Mouse (Mus musculus) adrenal gland, postnatal 14 days (tissue): ENCODE results near the gene Pakap. TPM values are rescaled to one million over a fixed set of nuclear protein-coding genes. Genes with fewer than 3 reads are reported as not detected.
A peak's percentile ranks its signal among the peaks of the same experiment; 100 is the strongest.

Source experiments
- DNase-seq: peaks from one replicate; pipeline ENCODE4 v3.0.0; 2021; ENCODE audit warnings: mixed read lengths
- total RNA-seq: library from RNA; stranded (reverse); gene quantifications from 2 replicates; pipeline ENCODE4 v1.2.3, GENCODE M21; 2021

Gene Pakap
- total RNA-seq, 1 experiment from 2014 or later, result 45.8 TPM

GRCm38 (mm10) chr4:57916201-57916661 lies 348.3 kb downstream of the Pakap start, which contains the start of gene D630039A03Rik:
Gene D630039A03Rik, minus strand, starts transcription at chr4:57916297.
- DNase-seq, result peak; percentile 75

DNA sequence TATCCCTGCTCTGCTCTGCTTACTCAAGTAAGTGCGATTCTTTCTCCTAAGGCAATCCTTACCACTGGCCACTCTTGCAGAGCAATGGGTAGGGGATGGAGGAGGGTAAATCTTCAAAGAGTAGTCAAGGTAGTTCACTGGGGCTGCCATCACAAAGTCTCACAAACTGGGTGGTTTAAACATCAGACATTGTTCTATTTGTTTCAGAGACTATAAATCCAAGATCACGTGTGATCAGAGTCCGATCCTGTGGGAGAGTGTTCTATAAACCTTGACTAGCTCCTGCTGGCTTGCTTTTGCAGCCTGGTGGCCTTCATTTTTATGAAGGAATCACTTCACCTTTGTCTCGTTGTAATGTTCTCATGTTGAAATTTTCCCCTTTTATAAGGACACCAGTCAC lies 348.7 kb downstream of the Pakap start:
- no peak for DNase-seq

- DNase-seq, result no peak
Observed at GRCm38 (mm10) chr4:57919494-57920423, 351.8 kb downstream of the Pakap start.

DNA sequence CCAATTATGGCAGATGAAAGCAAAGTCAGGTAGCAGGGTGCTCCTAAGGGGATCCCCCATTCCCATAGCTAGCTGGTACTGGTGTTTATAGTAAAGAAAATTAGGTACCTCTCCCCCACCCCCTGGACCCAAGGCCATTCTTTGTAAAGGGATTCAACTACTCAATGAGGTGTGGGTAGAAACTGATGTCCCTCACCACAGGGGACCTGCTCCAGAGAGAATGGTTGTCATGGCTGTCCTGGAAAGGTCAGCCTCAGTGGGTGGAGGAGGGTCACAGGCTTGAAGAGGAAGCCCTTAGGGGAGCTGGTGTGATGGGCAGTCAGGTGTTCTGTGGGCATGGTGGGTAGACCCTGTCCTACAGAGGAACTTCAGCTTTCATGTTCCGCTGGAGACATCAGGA lies 352.5 kb downstream of the Pakap start:
- DNase-seq, result no peak

GRCm38 (mm10) chr4:57922171-57922570 lies 354.2 kb downstream of the Pakap start:
- DNase-seq, result peak; percentile 49

GRCm38 (mm10) chr4:57924556-57925071 lies 356.6 kb downstream of the Pakap start:
- no peak for DNase-seq

DNA sequence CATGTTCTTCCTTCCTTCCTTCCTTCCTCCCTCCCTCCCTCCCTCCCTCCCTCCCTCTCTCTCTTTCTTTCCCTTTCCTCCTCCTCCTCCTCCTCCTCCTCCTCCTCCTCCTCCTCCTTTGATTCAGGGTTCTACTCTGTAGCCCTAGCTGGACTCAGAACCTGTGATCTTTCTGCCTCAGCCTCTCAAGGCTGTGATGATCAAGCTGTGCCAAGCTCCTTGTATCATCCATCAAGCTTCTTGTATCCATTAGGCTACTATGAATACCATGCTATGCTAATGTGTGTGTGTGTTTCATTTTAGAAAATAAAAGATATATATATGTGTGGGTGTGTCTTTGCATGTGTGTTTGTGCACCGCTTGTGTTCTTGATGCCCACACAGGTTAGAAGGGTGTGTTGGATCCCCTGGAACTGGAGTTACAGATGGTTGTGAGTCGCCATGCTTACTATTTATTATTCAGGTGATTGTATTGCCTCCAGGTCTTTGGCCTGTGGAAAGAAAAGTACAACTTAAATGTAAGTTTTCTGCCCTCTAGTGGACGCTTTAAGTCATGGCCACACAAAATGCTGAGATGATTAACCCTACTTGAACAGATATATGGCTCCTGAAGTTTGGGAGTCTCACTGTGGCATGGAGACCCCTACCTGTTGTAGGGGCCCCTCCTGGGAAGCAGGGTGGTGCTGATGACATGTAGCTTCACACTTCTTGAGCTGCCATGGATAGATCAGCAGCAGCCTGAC lies 359.7 kb downstream of the Pakap start:
- no peak for DNase-seq

- no peak for DNase-seq
Observed at GRCm38 (mm10) chr4:57930559-57931170, 362.7 kb downstream of the Pakap start.

DNA sequence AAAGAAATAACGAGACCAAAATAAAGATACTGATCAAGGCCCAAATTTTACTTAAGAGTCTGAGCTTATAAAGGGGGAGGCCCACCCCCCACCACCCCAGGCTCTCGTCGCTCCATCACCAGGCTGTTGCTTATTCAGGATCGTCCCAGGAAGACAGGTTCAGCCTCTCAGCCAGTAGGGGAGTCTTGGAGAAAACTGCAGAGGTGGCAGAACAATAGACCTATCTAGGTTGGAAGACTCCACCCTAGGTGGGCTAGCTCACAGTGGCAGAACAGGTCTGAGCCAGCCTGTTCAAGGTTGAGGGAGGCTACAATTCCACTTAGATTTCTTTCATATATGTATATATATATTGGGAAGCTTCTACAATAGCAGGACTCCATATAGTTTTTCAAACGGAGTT lies 366.2 kb downstream of the Pakap start:
- DNase-seq, result no peak

DNA sequence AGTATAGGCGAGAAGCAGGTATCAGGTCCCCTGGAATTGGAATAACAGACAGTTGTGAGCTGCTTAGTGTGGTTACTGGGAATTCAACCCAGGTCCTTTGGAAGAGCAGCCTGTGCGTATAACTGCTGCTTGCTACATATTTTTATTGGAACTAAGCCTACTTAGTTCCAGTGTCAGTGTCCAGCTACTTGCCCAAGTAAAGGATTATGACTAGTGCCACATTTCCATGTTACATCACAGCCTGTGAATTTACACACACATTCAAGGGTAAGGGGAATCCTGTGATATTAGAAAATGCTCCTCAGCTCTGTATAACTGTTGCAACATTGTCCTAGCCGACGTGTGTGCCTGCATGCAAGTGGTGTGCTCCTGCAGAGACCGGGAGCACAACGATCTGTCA lies 369.3 kb downstream of the Pakap start:
- DNase-seq, result no peak

- no peak for DNase-seq
Observed at GRCm38 (mm10) chr4:57940631-57941030, 372.7 kb downstream of the Pakap start.

DNA sequence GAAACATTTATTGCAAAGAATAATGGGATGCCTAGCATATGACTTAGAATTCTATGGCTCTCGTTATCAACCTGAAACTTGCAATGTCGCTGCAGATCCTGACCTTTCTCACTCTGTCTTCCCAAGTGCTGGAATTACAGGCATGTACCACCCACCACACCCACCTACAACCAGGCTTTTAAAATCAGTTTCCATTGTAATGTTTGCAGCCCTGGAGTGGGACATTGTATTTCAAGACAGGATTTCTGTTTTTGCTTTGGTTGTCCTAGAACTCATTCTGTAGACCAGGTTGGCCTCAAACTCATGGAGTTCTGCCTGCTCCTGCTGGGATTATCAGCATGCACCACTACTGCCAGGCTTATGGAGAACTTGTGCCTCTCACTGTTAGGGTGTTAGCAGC lies 374.9 kb downstream of the Pakap start:
- no peak for DNase-seq

Other genes with a start within 250 kb of the Pakap start
- 24.2 and 36.0 TPM in 2 replicates for gene Palm2, start 133.9 kb upstream of the Pakap start, total RNA-seq
- 129 and 137 TPM in 2 replicates for gene Akap2, start 149.5 kb downstream of the Pakap start, total RNA-seq